Mouse (Mus musculus) c-Kit-negative CD71-positive TER-119-positive erythroid progenitor cells, embryonic 14.5 days (primary cell): Measurements from ENCODE around the gene Rmi2.

ENCODE experiments used
- DNase-seq: peaks from one replicate; pipeline ENCODE4 v3.0.0-alpha.2; 2013; ENCODE audit warnings: low read depth, low spot score

The Rmi2 gene

DNA sequence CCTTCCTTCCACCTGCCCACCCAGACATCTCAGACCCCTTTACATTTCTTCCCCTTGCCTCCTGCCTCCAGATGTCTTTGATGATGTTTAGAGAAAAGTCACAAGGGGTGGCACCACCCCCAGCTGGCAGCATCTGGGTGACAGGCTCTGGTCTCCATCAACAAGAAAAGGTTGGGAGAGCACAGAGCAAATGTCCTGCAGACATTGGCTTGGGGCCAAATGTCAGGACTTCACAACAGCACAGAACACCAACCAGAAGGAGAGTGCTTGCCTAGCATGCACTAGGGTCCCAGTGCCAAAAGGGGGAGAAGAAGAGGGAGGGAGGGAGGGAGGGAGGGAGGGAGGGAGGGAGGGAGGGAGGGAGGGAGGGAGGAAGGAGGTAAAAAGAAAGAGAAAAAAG is 85.0 kb downstream of the Rmi2 start:
- DNase-seq = no peak

DNA sequence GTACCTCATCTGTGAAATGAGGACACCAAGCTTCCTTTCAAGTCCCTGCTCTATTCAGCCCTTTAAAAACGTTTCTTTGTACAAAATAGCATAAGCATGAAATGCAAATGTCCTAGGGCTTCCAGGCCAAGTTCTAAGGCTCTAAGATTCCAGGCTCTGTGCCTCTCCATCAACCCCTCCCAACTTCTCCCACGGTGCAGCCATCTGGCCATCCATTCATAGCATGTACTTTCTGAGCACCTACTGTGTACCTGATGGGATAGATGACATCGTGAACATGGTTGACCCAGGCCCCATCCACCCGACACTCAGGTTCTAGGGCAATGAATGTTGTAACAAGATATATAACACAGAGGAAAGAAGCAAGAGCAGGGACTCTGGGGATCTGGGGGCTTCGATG is 88.7 kb downstream of the Rmi2 start:
- DNase-seq = no peak

DNA sequence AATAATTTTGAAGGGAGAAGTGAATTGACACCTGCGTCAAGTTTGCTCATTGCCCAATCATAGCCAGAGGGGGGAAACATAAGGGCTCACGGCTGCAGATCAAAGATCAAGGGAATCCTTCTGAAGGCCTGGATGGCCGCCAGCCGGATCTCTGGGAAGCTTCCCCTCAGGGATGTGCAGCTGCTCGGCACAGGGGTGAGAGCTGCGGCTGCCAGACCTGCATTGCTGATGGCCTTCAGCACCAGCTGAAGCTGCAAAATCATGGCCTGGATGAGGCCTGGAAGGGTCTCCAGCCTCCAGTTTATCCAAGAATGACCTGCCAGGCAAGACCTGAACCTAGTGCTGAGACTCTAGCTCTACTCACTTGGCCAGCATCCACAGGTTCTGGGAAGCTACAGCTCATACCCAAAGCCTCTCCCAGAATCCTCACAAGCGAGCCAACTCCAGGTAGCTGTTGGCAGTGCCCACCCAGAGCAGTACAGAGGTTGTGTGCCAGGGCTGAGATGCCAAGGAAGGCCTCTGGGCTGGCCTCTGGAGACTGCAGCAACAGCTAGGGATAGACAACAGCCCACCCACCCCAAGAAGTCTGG is 90.8 kb downstream of the Rmi2 start:
- DNase-seq = no peak

DNA sequence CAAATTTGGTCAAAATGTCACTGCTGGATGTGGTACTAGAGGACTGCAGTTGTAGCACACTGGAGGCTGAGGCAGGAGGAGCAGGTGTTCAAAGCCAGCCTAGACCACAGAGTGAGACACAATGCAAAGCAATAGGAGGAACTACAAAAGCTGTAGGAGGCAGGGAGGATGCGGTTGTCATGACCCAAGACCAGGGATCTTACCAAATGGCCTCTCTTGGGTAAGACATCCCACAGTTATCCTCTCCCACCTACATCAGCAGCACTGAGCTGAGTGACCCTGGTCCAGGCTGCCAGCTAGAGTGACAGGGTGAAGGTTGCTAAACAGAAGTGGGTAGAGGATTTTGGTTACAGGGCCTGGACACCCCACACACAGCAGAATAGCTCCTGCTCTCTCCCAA is 92.2 kb downstream of the Rmi2 start:
- DNase-seq = no peak

DNA sequence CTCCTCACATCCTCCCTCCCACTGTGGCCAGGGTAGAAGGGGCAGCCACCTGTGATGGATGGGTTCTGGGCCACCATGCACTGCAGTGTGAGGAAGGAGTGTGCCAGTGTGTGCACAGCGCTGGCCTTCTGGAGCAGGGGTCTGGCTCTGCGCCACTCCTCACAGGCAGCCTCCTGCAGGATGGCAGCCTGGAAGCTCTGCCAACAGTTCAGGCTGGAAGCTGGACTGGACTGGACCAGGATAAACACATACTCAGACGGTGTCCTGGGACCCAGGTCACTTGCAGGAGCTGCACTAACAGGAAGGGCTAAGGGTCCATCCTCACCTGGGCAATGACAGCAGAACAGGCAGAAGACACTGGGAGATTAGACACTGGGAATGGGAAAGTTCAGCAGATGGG is 98.5 kb downstream of the Rmi2 start:
- DNase-seq = no peak

DNA sequence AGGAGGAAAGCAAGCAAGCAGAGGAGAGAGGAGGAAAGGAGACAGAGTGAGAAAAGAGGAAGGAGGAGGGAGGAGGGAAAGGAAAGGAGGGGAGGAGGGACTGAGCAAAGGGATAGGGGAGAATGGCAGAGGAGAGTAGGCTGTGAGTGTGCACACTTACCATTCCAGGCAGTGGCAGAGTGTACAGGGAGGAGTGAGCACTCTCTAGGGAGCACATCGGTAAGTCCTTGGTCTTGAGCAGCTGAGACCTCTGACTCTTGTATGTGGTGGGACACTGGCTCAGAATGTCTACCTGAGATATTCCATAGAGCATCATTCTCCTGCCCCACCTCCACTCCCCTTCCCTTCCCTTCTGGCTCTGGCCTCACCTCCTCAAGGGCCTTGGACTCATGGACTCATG is 99.2 kb downstream of the Rmi2 start:
- no peak for DNase-seq

DNA sequence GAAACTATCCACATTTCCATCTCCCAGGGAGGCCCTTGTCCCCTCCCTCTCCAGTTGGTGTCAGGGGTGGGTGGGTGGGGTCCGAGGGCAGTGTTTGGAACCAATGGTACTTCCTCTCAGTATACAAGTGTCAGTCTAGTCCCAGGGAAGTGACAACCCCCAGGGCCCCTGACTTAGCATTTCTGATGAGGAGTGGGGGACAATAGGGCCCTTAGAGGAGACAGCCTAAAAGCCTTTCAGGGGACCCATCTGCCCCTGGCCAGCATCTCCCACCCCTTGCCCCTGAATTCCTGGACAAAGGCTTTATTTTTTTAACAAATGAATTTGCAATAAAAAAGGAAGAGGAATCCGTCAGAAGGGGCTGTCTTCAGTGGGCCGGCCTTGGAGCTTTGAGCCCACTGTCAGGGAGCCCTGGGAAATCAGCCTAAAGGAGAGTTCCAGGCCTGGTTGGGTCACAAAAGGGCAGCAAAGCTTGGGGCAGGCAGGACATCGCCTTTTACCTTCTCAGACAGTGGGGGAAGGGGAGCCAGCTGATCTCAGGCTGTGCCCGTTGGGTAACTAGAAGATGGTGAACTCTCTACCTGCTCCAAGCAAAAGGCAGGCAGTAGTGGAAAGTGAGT is 102.0 kb downstream of the Rmi2 start:
- DNase-seq = no peak

DNA sequence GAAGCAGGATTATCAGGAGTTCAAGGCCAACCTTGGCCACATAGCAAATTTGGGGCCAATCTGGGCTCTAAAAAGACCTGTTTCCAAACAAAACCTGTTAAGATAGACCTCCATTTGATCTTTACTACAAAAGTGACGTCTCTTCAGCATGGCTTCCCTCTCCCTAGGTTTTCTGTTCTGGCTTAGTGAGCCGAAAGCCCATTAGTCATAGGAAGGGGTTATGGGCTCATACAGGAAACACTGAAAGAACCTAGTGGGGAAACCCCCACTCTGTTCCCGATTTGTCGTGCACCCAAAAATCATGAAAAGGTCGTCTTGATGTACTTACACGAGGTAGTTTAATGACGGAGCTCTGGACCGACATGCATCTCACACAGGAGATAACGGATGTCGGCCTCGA is 102.6 kb downstream of the Rmi2 start:
- no peak for DNase-seq

DNA sequence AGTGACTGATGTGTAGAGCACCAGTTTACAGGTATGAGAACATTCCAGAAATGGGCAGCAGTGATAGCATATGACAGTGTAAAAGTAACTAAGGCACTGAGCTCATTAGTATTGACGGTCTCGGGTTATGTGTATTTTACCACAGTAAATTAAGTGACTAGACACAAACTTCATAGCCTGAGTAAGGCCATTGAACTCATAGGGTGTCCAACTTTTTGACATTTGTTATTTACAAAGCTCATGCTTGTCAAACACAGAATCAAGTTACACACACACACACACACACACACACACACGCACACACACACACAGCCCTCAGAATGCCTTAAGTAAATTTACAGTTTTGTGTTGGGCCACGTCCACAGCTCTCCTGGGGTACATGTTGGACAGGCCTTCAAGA is 105.1 kb downstream of the Rmi2 start:
- DNase-seq = no peak

DNA sequence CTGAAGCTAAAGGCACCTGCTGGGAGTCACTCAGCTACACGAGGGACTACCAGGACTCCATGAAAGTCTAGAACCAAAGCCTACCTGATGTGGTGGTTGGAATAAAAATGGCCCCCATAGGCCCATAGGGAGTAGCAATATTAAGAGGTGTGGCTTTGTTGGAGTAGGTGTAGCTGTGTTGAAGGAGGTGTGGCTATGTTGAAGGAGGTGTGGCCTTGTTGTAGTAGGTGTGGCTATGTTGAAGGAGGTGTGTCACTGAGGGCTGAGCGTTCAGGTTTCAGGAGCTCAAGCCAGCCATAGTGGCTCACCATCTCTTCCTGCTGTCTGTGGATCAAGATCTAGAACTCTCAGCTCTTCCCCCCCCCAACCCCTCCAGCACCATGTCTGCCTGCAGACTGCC is 105.8 kb downstream of the Rmi2 start:
- DNase-seq = peak; percentile 8
